Mouse (Mus musculus): ENCODE results near the gene Opcml. TPM values are rescaled to one million over a fixed set of nuclear protein-coding genes. Genes with fewer than 3 reads are reported as not detected.
A peak's percentile ranks its signal among the peaks of the same experiment; 100 is the strongest.

Gene Opcml
- total RNA-seq, 2 experiments from 2014 or later, result 227 to 234 TPM

DNA sequence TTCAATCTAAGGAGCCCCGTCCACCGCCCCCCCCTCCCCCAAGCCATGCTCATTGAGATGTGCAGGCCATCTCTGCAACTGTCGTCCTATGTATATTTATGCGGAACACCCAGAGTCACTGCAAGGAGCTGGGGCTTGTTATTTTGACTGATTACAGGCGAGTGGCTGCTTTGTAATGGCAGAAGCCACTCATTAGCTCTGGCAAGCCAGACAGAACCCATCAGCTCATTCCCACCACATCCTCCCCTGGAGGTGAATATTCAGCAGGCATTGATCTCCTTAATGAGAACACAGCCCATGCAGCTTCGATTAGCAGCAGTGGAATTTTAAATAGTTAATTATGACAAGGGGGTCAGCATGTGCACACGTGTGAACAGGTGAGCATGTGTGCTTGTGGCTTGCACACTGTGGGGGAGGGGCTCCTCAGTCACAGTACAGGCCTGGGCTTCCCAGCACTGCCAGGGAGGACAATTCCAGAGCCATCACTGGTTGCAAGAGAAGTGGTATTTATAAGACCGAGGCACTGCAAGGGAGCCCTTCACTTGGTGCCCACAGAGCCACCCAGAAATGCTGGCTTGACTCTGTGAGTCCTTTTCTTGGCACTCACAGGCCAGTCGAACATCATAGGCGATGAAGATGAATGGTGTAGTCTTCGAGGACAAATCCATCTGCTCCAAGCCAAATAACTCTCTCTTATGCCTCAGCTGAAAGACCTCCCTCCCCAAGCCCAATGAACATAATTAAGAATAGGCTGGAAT, 516.0 kb downstream of the Opcml start:
- DNase-seq (ENCODE audit: low spot score in 2 of 2), result no peak

DNA sequence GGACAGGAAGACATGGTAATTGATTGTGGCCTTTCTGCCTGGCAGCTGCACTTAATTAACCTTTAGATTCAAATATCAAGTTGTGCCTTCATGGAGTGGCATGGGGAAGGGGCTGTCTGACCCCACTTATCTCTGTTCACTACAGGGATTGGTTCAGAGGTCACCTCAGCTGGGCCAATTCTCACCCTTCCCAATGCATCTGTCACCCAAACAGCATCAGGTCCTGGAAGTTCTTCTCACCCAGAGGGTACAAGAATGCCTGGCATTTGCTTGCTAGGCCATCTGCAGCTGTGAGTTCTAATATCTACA, 516.5 kb downstream of the Opcml start:
- DNase-seq (ENCODE audit: low spot score in 2 of 2), result no peak

DNA sequence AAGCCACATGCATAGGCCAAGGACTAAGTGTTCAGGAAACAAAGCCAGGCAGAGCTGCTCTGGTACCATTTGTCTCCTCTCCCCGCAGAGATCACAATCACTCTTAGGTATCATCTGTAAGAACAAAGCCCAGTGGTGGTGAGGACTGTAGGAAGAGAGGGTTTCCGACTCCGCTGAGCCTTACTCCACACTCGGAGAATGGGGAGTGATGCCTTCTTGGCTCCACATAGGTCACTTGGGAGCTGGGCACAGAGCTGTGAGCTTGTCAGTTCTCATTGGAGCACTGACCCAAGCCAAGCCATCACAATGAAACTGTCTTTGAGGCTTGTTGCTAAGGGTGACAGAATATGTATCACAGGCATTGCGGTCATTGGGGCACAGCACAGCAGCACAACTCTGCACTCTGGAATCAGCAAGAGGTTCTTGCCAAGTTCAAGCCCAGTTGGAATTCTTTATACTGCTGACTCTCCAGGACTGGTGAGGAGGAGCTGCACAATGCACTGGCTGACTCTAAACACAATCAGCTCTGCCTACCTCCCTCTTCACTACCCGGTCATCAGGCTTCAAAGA, 517.0 kb downstream of the Opcml start:
- DNase-seq (ENCODE audit: low spot score in 2 of 2), result no peak

DNA sequence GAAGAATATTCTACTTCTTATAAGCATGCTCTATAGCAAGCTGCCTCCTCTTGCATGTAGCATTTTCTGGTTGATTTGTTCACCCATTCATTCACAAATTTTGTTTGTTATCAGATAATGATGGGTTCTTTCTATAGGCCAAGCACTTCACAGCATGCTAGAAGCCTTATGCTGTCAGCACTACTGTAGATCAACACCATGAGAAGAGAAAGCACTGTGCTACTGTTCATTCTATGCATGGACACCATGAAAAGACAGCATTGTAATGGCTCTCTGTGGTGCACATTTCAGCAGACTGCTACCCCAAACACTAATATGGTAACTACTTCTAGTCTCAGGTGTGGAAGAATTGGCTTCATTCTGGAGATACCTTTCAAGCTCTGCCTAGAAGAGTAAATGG, 527.3 kb downstream of the Opcml start:
- DNase-seq (ENCODE audit: low spot score in 2 of 2), result no peak

DNA sequence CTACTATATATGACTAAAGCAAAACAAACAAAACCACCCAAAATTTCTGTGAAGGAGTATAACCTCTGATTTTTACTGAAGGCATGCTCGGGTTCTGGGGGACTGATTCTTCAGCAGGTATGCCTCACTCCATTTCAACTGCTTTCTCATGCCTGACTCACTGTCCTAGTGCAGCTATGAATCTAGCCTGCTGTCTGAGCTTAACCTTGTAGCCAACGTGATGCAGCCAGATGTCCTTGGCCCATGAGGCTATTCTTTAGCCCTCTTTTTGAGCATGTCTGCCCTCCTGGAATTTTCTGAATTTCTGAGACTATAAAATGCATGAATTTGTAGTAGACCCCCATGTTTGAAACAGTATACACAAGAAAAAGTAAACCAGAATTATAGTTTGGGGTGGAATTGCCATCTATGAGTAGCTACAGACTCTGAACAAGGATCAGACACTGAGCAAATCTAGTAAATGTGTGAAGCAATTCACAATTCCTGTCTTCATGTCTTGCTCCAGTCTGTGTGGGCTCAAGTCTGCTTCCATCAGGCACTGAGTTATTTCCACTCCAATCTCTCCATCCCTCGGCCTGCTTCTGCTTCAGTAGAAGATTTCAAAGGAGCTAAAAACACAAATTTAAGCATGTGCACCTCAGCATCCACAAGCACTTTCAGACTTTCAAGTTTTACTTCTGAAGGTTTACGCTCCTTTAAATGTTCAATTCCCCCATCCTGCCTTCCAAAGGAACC, 528.6 kb downstream of the Opcml start:
- DNase-seq (ENCODE audit: low spot score in 2 of 2), result no peak

DNA sequence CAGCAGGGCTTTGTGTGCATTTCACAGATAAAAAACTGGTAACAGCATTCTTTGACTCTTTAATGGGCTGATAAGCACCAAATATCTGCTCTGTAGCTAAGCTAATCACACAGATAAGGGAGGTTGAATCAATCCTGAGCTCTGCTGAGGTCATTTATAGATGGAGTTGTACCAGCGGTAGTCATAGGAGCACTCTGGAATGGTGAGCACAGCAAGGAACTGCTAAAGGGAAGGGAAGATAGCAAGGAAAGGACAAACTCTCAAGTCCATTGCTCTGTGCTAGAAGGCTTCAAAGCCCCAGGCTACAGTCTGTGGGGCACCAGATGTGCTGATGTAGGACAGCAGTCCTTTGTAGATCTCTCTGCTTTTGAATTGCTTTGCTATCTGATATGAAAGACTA, 529.2 kb downstream of the Opcml start:
- DNase-seq (ENCODE audit: low spot score in 2 of 2), result no peak

DNA sequence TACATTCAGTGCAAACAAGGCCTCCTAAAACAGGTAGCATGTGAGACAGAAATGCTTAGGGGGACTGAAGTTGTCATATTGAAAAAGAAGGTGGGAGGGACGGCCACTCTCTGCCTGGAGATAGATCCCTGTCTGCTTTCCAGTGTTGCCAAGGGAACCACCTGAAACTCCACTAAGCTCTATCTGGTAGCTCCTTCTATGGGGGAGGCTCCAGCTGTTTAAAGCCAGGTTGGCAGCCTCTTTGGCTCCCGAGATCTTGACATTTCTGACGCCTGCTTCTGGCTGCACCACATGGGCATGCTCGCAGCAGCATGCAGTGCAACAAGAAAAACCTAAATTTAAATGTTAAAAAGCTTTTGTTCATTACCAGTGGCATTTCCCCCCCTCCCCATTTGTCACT, 537.4 kb downstream of the Opcml start:
- DNase-seq (ENCODE audit: low spot score in 2 of 2), result peak; percentile 30 to 37

DNA sequence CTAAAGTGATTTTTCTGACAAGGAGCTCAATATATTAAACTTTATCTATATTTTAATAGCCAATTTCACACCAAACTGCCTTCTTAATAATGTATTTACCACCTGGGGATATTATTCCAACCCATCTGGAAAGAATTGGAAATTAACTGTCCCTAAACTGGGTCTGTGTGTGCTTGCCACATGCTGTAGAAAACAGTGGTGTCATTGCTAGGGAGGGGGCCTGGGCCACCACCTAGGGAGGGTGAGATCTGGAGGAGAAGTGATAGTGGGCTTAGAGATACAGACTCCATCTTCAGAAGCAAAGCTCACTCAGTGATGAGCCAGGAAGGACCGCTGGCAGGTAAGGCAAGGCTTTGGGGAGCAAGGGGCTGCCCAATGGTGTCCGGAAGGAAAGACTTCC, 537.9 kb downstream of the Opcml start:
- DNase-seq (ENCODE audit: low spot score in 2 of 2), result no peak

DNA sequence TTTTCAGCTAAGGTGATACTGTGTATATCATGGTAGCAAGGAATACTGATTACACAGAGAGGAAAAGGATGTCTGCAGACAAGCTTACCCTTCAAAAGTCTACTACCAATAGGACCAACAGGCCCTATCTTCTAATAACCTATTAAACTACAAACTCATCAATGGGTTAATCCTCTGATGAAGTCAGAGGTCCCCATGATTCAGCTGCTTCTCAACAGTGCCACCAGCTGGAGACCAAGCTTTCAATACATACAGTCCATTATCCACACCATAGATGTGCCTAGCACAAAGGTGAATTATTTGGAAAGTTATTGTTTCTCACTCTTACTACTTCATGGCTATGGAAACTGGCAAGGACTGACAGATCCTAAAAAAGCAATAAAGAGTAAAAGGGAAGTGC, 538.9 kb downstream of the Opcml start:
- no peak for DNase-seq (ENCODE audit: low spot score in 2 of 2)

DNA sequence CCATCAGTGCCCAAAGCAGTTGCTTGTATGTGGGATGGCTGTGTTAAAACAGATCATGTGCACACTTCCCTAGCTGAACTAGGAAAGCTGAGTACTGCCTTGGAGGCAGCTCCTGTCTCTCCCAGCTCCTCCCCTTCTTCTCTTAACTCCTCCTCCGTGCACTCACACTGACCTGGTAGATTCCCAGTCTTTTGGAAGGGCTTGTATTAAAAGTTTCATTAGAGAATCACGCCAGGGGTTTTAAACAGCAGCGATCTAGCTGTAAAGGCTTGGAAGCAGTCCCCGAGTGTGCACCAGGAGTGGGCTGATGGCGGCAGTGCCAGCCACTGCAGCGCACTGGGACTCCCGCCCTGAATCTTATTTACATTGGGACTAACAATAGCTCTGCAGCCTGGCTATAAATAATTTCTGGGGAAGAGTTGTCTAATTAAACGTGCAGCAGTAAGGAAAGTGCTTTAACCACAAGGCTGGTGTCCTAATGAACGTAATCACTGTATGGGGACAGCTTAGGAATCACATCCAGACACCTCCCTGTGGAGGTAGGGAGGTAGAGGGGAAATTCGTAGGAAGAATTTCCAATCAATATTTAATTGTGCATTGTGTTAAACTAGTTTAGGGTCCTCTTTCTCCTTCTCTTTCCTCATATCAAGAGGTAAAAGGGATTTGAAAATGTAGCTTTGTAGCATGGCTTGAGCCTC, 546.1 kb downstream of the Opcml start:
- DNase-seq (ENCODE audit: low spot score in 2 of 2), result peak; percentile 34 to 60

DNA sequence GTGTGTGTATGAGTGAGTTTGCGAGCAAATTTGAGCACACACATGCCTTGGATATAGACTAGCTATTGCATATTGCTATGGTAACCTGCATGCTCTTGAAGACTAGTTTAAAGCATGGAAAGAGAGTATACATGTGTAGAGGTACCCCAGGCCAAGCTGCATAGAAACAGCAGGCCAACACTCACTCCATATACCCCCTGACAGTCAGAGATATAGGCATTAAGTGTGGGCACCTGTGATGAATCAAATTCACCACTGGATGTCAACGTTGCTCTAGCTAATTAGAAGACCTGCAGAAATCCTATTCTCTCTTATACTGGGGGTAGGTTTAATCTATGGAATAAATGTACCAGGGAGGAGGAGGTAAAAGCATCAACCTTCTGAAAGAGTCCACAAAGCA, 547.3 kb downstream of the Opcml start:
- no peak for DNase-seq (ENCODE audit: low spot score in 2 of 2)

DNA sequence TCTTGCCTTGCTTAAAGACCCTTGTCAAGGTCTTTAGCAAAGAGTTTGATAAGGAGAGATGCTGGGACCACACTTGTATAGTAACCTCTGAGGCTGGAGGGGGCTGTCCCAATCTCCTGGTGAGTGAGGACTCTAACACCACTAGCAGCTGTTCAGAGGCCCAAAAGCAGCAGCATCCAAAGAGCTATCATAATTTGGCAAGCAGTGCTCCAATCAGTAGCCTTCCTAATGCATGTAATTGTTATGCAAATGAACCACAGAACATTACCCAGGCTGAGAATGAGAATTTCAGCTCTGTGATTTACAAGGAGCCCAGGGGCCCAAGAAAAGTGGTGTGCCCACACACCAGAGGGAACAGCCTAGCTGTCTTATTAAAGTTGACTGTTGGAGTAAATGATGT, 564.4 kb downstream of the Opcml start:
- no peak for DNase-seq (ENCODE audit: low spot score in 2 of 2)

DNA sequence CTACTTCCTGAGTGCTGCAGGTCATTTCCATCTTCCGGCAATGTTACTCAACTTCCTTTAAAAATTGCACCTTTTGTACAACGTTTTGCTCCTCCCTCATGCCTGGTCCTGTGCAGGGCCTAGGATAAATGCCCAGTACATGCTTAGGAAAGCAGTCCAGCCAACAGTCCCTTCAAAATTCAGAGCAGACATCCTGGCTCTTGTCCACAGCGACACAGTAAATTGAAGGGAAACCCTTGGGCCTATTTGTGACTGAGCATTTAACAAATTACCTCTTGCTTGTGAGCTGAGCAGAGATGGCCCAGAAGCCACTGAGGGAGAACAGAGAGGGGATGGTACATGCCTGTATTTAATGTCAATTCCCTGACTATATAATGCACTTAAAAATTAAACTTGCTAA, 567.4 kb downstream of the Opcml start:
- DNase-seq (ENCODE audit: low spot score in 2 of 2), result no peak

DNA sequence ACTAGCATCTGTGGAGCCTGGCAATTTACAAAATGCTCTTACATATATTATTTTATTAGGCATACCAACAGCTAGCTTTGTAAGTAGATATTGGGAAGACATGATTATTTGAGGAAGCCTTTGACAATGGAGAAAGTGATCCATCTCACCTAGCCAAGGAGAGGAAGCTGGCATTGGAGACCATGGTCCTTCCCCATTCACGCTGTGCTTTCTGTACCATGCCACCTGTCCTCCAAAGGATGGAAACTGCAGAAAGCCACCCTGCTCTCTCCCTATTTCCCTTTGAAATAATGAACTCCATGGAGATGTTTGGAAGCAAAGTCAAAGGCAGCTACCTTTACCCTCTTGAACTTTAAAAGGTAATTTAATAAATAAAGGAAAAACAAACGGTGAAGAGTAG, 570.1 kb downstream of the Opcml start:
- DNase-seq (ENCODE audit: low spot score in 2 of 2), result no peak

DNA sequence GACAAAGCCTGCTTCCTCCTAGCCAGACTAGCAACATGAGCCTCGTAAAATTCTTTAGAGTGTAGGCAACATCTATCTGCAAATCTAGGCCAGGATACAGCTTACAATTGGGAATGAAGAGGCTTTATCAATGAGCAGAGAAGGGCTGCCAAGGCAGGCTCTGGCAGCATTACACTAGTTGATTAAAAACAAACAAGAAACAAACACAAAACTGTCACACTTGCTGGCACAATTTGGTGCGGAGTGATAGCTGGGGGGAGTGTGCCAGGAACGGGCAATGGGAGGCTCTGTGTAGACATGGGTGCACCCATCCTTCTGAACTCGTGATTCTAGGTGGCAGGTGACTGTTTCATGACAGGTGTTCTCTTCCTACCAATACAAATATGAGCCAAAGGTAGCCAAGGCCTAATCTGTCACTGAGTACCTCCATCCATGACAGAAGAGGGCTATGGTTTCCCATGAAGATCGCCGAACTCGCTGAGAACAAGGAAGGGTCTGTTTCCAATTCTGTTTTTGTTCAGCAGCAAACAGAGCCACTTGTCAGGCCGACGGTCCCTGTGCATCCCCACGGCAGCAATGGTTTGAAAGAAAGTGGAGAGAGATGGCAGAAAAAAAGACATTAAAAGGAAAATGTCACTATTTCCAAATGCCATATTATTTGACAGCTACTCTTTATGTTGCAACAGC, 574.0 kb downstream of the Opcml start:
- DNase-seq (ENCODE audit: low spot score in 2 of 2), result peak in 1 of 2 experiments; percentile 69

DNA sequence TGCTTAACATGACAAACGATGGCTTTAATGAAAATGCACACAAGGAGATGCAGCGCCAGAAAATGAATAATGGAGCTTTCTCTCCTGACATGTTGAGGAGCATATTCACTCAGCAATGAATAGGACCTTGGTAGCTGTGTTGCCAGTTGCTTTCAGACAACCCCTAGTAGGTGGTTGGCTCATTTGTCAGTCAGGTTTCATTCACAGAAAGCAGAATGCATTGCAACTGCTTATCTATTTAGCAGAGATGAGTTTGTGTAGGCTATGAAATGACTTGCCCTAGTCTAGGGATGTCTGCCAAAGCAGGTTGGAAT, 574.5 kb downstream of the Opcml start:
- no peak for DNase-seq (ENCODE audit: low spot score in 2 of 2)

DNA sequence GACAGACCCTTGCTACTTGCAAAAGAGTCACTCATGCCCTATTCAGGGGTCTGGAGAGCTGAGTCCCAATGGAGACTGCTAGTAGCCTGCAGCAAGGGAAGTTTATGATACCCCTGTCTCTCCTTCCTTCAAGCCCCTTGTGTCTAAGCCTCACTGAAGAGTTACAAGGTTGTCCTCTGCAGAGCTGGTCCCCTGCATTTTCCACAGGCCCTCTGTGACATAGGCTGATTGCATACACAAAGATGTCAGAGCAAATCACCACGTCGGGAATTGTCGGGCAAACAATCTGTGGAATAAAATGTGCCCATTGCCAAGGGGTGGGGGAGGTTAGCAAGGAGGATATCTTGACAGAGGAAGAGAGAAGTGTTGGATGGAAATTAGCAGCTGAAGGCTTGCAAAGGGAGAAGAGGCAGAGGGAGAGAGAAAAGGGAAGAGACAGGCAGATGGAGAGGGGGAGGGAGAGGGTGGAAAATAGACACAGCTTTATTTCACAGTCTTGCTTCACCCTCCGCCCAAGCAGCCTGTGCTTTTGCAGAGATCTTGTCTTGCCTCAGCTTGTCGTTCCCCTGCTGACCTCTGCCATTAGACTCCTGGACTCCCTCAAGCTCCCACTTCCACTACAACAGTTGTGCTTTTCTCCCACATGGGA, 596.1 kb downstream of the Opcml start:
- DNase-seq (ENCODE audit: low spot score in 2 of 2), result peak; percentile 71 to 84

DNA sequence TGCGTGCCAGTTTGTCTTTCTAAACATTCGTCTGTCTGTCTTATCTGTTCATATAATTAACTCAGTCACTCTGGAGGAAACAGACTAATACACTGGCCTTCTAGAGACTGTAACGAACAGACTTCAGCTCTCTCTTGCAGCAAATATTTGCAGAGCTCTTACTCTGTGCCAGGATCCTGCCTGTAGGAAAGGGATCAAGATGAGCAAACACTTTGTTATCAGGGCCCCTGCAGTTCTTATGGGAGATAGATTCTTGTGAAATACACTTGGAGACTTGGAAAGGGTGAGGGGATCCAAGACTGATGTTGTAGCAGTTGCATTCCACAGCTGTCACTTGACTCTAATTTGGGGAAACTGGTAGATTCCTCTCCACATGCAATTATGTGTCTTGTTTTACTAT, 604.6 kb downstream of the Opcml start:
- DNase-seq (ENCODE audit: low spot score in 2 of 2), result no peak

DNA sequence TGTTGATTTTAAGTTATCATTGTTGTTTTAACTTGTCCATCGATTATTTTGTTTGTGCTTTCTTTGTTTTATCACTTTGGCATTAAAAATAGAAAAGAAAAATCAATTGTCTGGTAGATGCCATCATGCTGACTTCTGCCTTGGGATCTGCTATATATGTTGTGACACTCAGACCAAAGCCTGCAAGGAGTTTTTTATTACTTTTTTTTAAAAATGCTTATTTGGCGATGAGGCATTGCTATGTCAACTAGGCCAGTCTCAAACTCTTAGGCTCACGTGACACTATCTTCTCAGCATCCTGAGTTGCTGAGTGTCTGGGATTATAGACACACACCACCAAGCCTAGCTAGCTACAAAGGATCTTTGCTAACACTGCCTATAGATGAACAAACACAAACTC, 605.1 kb downstream of the Opcml start:
- no peak for DNase-seq (ENCODE audit: low spot score in 2 of 2)

DNA sequence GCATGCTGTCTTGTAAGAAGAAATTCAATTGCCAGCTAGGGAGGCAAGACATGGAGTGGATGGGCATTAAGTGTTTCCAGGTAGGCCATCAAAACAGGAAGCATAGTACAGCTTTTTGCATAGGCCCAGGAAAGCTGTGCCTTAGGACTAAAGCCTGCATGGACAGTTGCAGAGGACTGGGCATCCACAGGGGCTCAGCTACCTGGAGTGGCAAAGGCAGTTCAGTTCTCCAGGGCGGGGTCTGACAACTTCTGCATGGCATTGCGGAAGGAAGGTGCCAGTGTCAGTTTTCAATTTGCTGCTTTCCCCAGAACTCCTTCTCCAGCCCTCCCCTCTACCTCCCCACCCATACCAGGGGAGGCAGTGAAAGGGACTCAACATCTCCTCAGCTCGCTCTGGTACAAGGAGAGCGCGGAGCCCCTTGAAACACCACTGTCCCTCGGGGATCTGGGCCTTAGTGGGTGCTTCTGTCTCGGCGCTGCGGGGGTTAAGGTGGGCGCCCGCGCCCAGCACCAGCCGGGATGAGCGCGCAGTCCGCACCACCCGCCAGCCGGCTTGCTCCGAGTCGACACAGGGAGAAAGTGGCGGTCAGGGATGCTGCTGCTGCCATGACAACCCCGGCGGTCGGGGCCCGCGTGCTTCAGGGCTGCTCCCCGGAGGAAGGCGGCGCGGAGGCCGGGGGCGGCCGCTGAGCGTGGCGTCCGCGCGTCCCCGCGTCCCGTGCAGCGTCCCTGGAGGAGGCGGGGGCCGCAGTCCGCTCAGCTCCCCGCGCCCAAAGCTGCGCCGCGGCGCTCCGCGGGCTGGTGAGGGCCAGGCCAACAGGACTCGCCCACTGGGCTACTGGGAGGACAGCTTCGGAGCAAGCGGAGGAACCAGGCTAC, 612.4 kb downstream of the Opcml start:
- DNase-seq (ENCODE audit: low spot score in 2 of 2), result peak; percentile 51 to 53
